Mouse (Mus musculus) embryonic fibroblast, embryonic 13.5 days (primary cell): ENCODE measurements around the gene Slc17a9.

Experiments
- CTCF ChIP-seq: IDR thresholded peaks from 2 replicates; pipeline ENCODE4 v1.5.1; 2011; ENCODE audit warnings: mild to moderate bottlenecking, control low read depth, low read length, moderate library complexity, borderline replicate concordance; ENCODE audit not compliant: insufficient read depth
- POLR2A ChIP-seq: IDR thresholded peaks from 2 replicates; pipeline ENCODE4 v1.6.1; 2011; ENCODE audit warnings: low read depth, mild to moderate bottlenecking, control low read depth, low read length, moderate library complexity

DNA sequence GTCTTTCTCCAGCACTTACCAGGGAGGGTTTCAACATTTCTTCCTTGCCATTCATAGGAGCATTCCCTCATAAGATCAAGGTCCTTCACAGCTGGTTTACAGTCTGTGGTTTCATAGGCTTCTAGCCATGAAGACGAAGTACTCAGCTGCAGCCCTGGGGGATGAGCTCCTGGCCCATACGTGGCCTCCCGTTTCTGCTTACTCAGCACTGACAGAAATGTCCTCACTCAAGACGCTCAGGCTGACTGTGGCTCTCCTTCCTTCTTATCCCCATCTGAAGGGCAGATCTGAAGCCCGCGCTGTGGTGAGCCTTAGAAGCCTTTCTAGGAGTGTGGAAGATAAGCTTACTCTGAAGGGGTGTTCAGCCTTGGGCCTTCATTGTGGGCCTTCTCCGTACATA is 40.6 kb downstream of the Slc17a9 start:
- TF ChIP-seq POLR2A (no peak), CTCF (no peak)
